Mouse (Mus musculus) embryonic facial prominence, embryonic 10.5 days (tissue): ENCODE measurements around the gene Sec24a. TPM values are rescaled to one million over a fixed set of nuclear protein-coding genes. Genes with fewer than 3 reads are reported as not detected.
"Not testable (repeated sequence)": the region's sequence is repeated elsewhere in the genome, so short reads cannot be mapped to it uniquely, and the experiment has no call there.

ENCODE experiments used
- DNase-seq: peaks from one replicate; pipeline ENCODE4 v3.0.0-alpha.2; 2017; ENCODE audit warnings: low spot score
- H3K27ac ChIP-seq: fragments of 300-500 bp; sonication (generic); replicated peaks from 2 replicates; pipeline ENCODE4 v1.5.1; 2016; ENCODE audit warnings: mild to moderate bottlenecking
- H3K27me3 ChIP-seq: fragments of 300-500 bp; sonication (generic); replicated peaks from 2 replicates; pipeline ENCODE4 v1.6.1; 2016; ENCODE audit warnings: low read depth, mild to moderate bottlenecking; ENCODE audit not compliant: poor library complexity, severe bottlenecking
- H3K36me3 ChIP-seq: fragments of 300-500 bp; sonication (generic); replicated peaks from 2 replicates; pipeline ENCODE4 v1.6.1; 2016; ENCODE audit warnings: mild to moderate bottlenecking, moderate library complexity
- H3K4me1 ChIP-seq: fragments of 300-500 bp; sonication (generic); 2 replicates; pipeline ENCODE4 v1.6.1; 2016
- H3K4me3 ChIP-seq: fragments of 300-500 bp; sonication (generic); 2 replicates; pipeline ENCODE4 v1.5.1; 2016; ENCODE audit warnings: mild to moderate bottlenecking, moderate library complexity
- H3K9me3 ChIP-seq: fragments of 300-500 bp; sonication (generic); 2 replicates; pipeline ENCODE4 v1.6.1; 2016; ENCODE audit warnings: mild to moderate bottlenecking
- WGBS: fragments of 180-500 bp; shearing (Covaris S2); methylation state at CpG from one replicate; pipeline ENCODE4 v1.1.7; 2016; 5-methylcytosine and 5-hydroxymethylcytosine counted together
- polyA plus RNA-seq: library from polyadenylated mRNA; unstranded; fragments of >200 nt; fragmentation: Nextera tagmentation; extraction: Ambion mirVana; gene quantifications from 2 replicates; pipeline ENCODE4 v1.2.1, GENCODE M21; 2016

Gene Sec24a
- polyA plus RNA-seq, 1 experiment from 2014 or later: 13.5 TPM

DNA sequence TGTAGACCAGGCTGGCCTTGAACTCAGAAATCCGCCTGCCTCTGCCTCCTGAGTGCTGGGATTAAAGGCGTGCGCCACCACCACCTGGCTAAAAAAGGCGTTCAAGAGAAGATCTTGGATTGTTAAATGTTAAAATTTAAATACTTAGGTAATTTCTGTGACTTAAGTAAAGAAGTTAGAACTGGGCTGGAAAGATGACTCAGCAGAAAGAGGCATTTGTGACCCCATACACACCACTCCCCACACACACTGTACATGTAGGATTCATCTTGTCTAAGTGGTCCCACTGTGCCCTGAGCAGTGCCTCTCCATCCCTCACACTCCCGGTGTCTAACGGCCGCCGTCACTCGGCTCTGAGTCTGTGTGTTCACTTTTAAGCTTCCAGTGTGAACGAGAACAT is 57.0 kb downstream of the Sec24a start:
- Histone ChIP-seq H3K4me3 (no peak overlapping the region), H3K4me1 (peaks cover 10% of the 10 kb centered on the region), H3K27ac (no peak overlapping the region), H3K9me3 (no peaks in the 10 kb centered on the region), H3K36me3 (peaks cover 90% of the 10 kb centered on the region), H3K27me3 (no peaks in the 10 kb centered on the region)
- WGBS: 95% methylated on average over 10 of the region's 10 CpGs
- DNase-seq: no peak

- Histone ChIP-seq H3K27ac (no peak overlapping the region), H3K36me3 (peaks cover 94% of the 10 kb centered on the region), H3K4me1 (peaks cover 10% of the 10 kb centered on the region), H3K9me3 (no peaks in the 10 kb centered on the region), H3K4me3 (no peak overlapping the region), H3K27me3 (no peaks in the 10 kb centered on the region)
- DNase-seq: peak; percentile 44
- WGBS: 67% methylated on average over 10 of the region's 10 CpGs
Observed at GRCm38 (mm10) chr11:51703379-51703998, 59.9 kb downstream of the Sec24a start.

GRCm38 (mm10) chr11:51702831-51703230 is 60.6 kb downstream of the Sec24a start:
- 47% methylated on average over 3 of the region's 3 CpGs for whole genome bisulfite sequencing
- peaks cover 10% of the 10 kb centered on the region for H3K4me1 ChIP-seq
- no peak overlapping the region for H3K4me3 ChIP-seq
- no peaks in the 10 kb centered on the region for H3K27me3 ChIP-seq
- H3K36me3 ChIP-seq: peaks cover 96% of the 10 kb centered on the region
- DNase-seq: peak; percentile 35
- no peaks in the 10 kb centered on the region for H3K9me3 ChIP-seq
- no peak overlapping the region for H3K27ac ChIP-seq

- Histone ChIP-seq H3K4me1 (no peaks in the 10 kb centered on the region), H3K9me3 (no peaks in the 10 kb centered on the region), H3K36me3 (peaks cover 62% of the 10 kb centered on the region), H3K4me3 (no peak overlapping the region), H3K27me3 (no peaks in the 10 kb centered on the region), H3K27ac (no peak overlapping the region)
- WGBS: 95% methylated on average over 3 of the region's 3 CpGs
- no peak for DNase-seq
Observed at GRCm38 (mm10) chr11:51694984-51695383, 68.5 kb downstream of the Sec24a start.

DNA sequence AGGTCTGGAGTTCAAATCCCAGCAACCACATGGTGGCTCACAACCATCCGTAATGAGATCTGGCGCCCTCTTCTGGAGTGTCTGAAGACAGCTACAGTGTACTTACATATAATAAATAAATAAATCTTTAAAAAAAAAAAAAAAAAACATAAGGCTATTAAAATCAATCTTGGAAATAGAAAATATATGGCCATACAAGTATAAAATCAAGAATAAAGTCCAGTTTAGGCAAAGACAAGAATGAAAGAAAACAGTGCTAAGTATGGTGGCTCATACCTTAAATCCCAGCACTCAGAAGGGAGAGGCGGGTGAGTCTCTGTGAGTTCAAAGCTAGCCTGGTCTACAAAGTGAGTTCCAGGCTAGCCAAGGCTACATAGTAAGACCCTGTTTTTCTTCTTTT is 72.8 kb downstream of the Sec24a start:
- 68% methylated on average over 3 of the region's 3 CpGs for WGBS
- H3K9me3 ChIP-seq, H3K4me3 ChIP-seq, DNase-seq, H3K27ac ChIP-seq, H3K27me3 ChIP-seq: not testable (repeated sequence)
- Histone ChIP-seq H3K4me1 (peaks cover 14% of the 10 kb centered on the region), H3K36me3 (peaks cover 25% of the 10 kb centered on the region)

DNA sequence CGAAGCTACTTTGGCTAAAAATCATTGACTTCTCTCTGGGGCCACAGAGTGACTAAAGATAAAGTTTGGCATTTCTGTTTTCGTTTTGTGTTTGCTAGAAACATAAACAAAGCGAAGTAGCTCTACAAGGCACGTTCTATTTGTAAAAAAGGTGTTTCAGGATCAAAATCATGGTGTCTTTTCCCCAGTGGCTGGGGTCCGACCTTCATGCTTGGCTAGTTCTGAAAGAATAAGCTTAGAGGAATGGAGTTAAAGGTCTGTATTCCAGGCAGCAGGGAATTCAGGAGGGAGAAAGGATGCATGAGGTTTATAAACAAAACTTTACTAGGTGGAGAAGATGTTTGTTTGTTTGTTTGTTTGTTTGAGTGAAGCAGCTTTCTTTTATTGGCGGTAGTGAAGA is 74.1 kb downstream of the Sec24a start:
- H3K36me3 ChIP-seq: peaks cover 30% of the 10 kb centered on the region
- no peak for DNase-seq
- H3K4me1 ChIP-seq: peaks cover 14% of the 10 kb centered on the region
- whole genome bisulfite sequencing: 22% methylated on average over 6 of the region's 6 CpGs
- peak overlapping the region; percentile 84 for H3K4me3 ChIP-seq
- peak overlapping the region; percentile 100 for H3K27ac ChIP-seq
- no peaks in the 10 kb centered on the region for H3K9me3 ChIP-seq
- H3K27me3 ChIP-seq: no peaks in the 10 kb centered on the region

DNA sequence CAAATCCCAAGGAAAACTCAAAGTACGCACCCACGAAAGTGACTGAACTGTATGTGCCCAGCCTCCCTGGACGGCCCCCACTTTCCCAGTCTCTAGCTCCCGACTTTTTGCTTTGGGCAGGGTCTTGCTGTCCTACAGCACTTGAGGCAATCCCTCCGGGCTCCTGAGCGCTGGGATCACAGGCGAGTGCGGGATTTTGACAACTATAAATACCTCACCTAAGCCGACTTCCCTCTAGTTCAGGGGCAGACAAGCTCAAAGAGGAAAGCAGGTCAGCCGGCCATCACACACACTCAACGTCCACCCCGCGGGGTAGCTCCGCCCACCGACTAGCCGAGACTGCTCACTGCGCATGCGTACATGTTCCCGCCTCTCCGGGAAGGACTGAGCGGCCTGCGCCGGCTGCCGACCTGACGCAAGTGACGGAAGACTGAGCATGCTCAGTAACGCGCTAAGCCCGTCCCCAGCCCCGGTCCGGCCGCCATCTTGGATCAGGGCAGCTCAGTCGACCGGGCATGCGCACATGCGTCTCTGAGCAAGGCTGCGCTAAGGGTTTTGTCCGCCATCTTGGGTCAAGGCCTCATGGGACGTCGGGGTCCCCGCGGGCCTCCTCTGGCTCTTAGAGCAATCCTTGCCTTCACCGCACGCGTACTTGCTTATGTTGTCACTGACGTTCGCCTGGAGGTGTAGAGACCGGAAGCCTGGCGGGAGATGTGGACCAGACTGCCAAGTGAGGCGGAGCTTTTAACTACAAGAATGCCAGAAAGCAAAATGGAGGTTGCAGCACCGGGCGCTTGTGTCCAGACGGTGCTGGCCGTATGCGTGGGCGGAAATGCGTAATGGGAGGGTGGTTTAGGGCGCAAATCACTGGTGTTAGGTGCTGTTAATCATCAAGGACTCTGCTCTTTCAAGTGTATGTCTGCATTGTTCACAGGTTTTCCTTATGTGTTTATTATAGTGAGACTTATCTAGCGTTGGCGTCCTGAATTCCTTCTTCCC is 74.8 kb downstream of the Sec24a start, which contains the start of gene 0610009B22Rik:
0610009B22Rik (minus strand) TSS at position 545 of the 999 bp plus-strand sequence.
- H3K4me1 ChIP-seq: peaks cover 14% of the 10 kb centered on the region
- DNase-seq: peak; percentile 100
- no peaks in the 10 kb centered on the region for H3K27me3 ChIP-seq
- under 1% methylated on average over 60 of the region's 60 CpGs for WGBS
- peak within 1 kb of the TSS; percentile 100 for H3K27ac ChIP-seq
- H3K9me3 ChIP-seq: no peaks in the 10 kb centered on the region
- peak within 1 kb of the TSS; percentile 84 for H3K4me3 ChIP-seq
- peaks cover 27% of the 10 kb centered on the region for H3K36me3 ChIP-seq

GRCm38 (mm10) chr11:51681976-51682374 is 81.5 kb downstream of the Sec24a start:
- Histone ChIP-seq H3K27ac (no peak overlapping the region; the same call in 1 of the 2 replicates), H3K9me3 (no peaks in the 10 kb centered on the region), H3K4me3 (no peak overlapping the region), H3K27me3 (no peaks in the 10 kb centered on the region), H3K4me1 (peaks cover 8% of the 10 kb centered on the region; the same call in 1 of the 2 replicates), H3K36me3 (peaks cover 15% of the 10 kb centered on the region)
- DNase-seq: peak; percentile 20
- 41% methylated on average over 8 of the region's 8 CpGs for WGBS

GRCm38 (mm10) chr11:51681324-51681975 is 82.0 kb downstream of the Sec24a start:
- H3K4me3 ChIP-seq: no peak overlapping the region
- DNase-seq: peak; percentile 88
- H3K27me3 ChIP-seq: no peaks in the 10 kb centered on the region
- WGBS: 36% methylated on average over 13 of the region's 13 CpGs
- no peaks in the 10 kb centered on the region for H3K9me3 ChIP-seq
- H3K27ac ChIP-seq: no peak overlapping the region; the same call in 1 of the 2 replicates
- peaks cover 8% of the 10 kb centered on the region; the same call in 1 of the 2 replicates for H3K4me1 ChIP-seq
- H3K36me3 ChIP-seq: peaks cover 15% of the 10 kb centered on the region

DNA sequence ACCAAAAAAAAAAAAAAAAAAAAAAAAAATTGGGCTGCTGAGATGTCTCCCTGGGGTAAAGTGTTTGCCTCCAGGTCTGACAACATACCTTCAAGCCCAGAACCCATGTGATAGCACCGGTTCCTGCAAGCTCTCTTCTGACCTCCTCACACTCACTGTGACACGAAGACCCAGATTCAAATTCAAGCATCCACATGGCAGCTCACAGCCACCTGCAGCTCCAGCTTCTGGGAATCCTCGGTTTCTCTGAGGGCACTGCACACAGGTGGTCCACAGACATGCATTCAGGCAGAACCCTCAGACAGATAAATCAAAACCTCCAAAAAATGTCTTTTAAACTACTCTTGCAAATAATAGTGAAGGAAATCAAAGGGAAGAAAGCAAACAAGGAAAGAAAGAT is 84.0 kb downstream of the Sec24a start:
- 76% methylated on average over 3 of the region's 3 CpGs for WGBS
- no peak overlapping the region for H3K4me3 ChIP-seq
- H3K27ac ChIP-seq: no peak overlapping the region
- H3K9me3 ChIP-seq: no peaks in the 10 kb centered on the region
- H3K27me3 ChIP-seq: no peaks in the 10 kb centered on the region
- peaks cover under 1% of the 10 kb centered on the region; the same call in 1 of the 2 replicates for H3K36me3 ChIP-seq
- no peak for DNase-seq
- H3K4me1 ChIP-seq: peaks cover 8% of the 10 kb centered on the region; the same call in 1 of the 2 replicates

GRCm38 (mm10) chr11:51677737-51678418 is 85.6 kb downstream of the Sec24a start:
- no peaks in the 10 kb centered on the region for H3K9me3 ChIP-seq
- H3K4me3 ChIP-seq: no peak overlapping the region
- 81% methylated on average over 6 of the region's 6 CpGs for WGBS
- no peaks in the 10 kb centered on the region for H3K27me3 ChIP-seq
- H3K4me1 ChIP-seq: peaks cover 8% of the 10 kb centered on the region; the same call in 1 of the 2 replicates
- DNase-seq: no peak
- H3K36me3 ChIP-seq: no peaks in the 10 kb centered on the region
- no peak overlapping the region for H3K27ac ChIP-seq

DNA sequence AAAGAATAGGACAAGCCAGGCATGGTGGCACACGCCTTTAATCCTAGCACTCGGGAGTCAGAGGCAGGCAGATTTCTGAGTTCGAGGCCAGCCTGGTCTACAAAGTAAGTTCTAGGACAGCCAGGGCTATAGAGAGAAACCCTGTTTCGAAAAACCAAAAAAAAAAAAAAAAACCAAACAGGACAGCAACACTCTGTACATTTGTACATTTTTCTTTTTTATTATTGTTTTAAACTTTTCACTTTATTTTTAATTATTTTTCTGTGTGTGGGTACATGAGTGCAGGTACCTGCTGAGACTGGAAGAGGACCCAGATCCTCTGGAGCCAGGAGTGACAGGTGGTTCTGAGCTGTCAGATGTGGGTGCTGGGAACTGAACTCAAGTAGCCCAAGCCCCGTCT is 88.0 kb downstream of the Sec24a start:
- Histone ChIP-seq H3K36me3 (no peaks in the 10 kb centered on the region), H3K9me3 (no peaks in the 10 kb centered on the region), H3K27ac (no peak overlapping the region), H3K27me3 (no peaks in the 10 kb centered on the region), H3K4me1 (no peaks in the 10 kb centered on the region), H3K4me3 (no peak overlapping the region)
- DNase-seq: no peak
- 75% methylated on average over 5 of the region's 5 CpGs for WGBS
